Mouse (Mus musculus): ENCODE results near the gene C2cd3.

GRCm38 (mm10) chr7:100323721-100324120 is 48.3 kb upstream of the C2cd3 start:
- TF ChIP-seq CTCF (IDR thresholded peaks at IDR 0.05) (no peak), POLR2A (IDR thresholded peaks at IDR 0.05; ENCODE audit: insufficient read depth, low read depth, low read length) (no peak)
